22 mouse cellular contexts compared by ENCODE assay signal in the genomic region with DNA sequence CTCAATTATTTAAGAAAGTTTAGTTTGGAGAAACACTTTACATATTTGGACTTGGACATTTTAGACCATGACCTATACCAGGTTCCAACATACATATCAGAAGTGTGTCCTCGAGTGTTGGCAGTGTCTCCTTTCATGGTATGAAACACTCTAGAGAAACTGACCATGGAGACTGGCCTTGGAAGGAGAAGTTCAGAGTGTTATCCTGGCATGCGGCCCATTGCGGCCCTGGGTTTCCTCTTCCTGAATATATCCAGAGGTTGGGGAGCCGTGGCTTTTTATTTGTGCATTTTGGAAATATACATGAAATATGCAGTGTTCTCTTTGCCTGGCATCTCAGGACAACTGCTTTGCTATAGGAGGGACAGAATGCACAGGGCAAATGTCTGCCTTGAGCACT.
DNase-seq lines count a peak whose midpoint lies in the region; ATAC-seq lines count a peak whose summit lies in the region.
"Had no signal": no experiment of that assay in that cellular context is flagged by ENCODE, and none has a peak within 500 bp of the region (broad histone marks: within the 10 kb centered on the region; RNA-seq: fewer than 3 reads in every experiment).

No protein-coding gene starts in this region.

- no peak overlapping the region for H3K27ac ChIP-seq in intestine, embryonic 15.5 days
- H3K27ac ChIP-seq: embryonic facial prominence, embryonic 13.5 days; forebrain, embryonic 12.5 days; heart, adult 2 months; heart, embryonic 15.5 days; hindbrain, embryonic 13.5 days; hindbrain, postnatal 0 days had no signal

- no peaks in the 10 kb centered on the region for H3K9me3 ChIP-seq in intestine, embryonic 15.5 days
- H3K9me3 ChIP-seq: embryonic facial prominence, embryonic 13.5 days; forebrain, embryonic 12.5 days; heart, embryonic 15.5 days; hindbrain, embryonic 13.5 days had no signal

- H3K4me2 ChIP-seq in intestine, embryonic 15.5 days (replicated peaks) = no peak overlapping the region
- H3K4me2 ChIP-seq: embryonic facial prominence, embryonic 13.5 days; forebrain, embryonic 12.5 days; heart, embryonic 11.5 days; heart, embryonic 15.5 days; hindbrain, embryonic 13.5 days had no signal

- no peaks in the 10 kb centered on the region for H3K4me1 ChIP-seq in intestine, embryonic 15.5 days (replicated peaks)
- H3K4me1 ChIP-seq: embryonic facial prominence, embryonic 13.5 days; forebrain, embryonic 12.5 days; hindbrain, embryonic 13.5 days had no signal

- ATAC-seq in intestine, embryonic 15.5 days = no peak
- ATAC-seq: activated CD4-positive, CD25-positive, alpha-beta regulatory T cell, adult 4 months; forebrain, embryonic 16.5 days; hindbrain, postnatal 0 days; Patski had no signal

- no peaks in the 10 kb centered on the region for H3K27me3 ChIP-seq in intestine, embryonic 15.5 days (replicated peaks)
- H3K27me3 ChIP-seq: CH12.LX; embryonic facial prominence, embryonic 13.5 days; forebrain, embryonic 12.5 days; heart, embryonic 15.5 days; hindbrain, embryonic 13.5 days; Patski had no signal

- no peak overlapping the region for H3K4me3 ChIP-seq in intestine, embryonic 15.5 days (replicated peaks)
- H3K4me3 ChIP-seq: embryonic facial prominence, embryonic 13.5 days; forebrain, embryonic 12.5 days; heart, adult 2 months; heart, embryonic 15.5 days; hindbrain, embryonic 13.5 days had no signal

- 91% methylated on average over 4 of the region's 4 CpGs for WGBS in intestine, embryonic 15.5 days

- peak; percentile 10 for DNase-seq in ovary, adult 18-20 months (ENCODE audit: low spot score)
- no peak for DNase-seq in ovary, postnatal 10 days (ENCODE audit: low spot score)
- peak; percentile 38 to 49 for DNase-seq in adrenal gland, adult 18-20 months (ENCODE audit: low spot score in 2 of 2)
- peak; percentile 74 for DNase-seq in adrenal gland, postnatal 14 days
- peak; percentile 7 for DNase-seq in brain, adult 2 months (ENCODE audit: low read depth, low spot score)
- DNase-seq in cerebellum, postnatal 36 days = no peak
- DNase-seq: cerebellum, adult 9-10 months; cerebellum, postnatal 25 days; gastrocnemius, postnatal 14 days; heart, adult 2 months; heart, postnatal 14 days had no signal

- no peaks in the 10 kb centered on the region for H3K36me3 ChIP-seq in intestine, embryonic 15.5 days
- H3K36me3 ChIP-seq: embryonic facial prominence, embryonic 13.5 days; forebrain, embryonic 12.5 days; heart, embryonic 15.5 days; hindbrain, embryonic 13.5 days had no signal

- no peak overlapping the region for H3K9ac ChIP-seq in intestine, embryonic 15.5 days
- H3K9ac ChIP-seq: embryonic facial prominence, embryonic 13.5 days; forebrain, embryonic 12.5 days; heart, embryonic 15.5 days; hindbrain, embryonic 13.5 days had no signal

Comparison
In these comparisons a context has a peak if more than half of its experiments do, and no peak if none do; other contexts are left out.
1. DNase-seq: peak in ovary, adult 18-20 months (single experiment), adrenal gland, adult 18-20 months (2 of 2), adrenal gland, postnatal 14 days (single experiment) and brain, adult 2 months (single experiment); none in ovary, postnatal 10 days (single experiment) and cerebellum, postnatal 36 days (0 of 2).